Mouse (Mus musculus) right cerebral cortex, postnatal 36 days (tissue): ENCODE measurements around the gene Slc35b2.
A peak's percentile ranks its signal among the peaks of the same experiment; 100 is the strongest.

Experiments
- DNase-seq, 2 experiments: peaks; one replicate each; pipeline ENCODE4 v3.0.0; 2022; ENCODE audit warnings: low spot score in 2 of 2, mixed read lengths in 1 of 2

Slc35b2 gene

DNA sequence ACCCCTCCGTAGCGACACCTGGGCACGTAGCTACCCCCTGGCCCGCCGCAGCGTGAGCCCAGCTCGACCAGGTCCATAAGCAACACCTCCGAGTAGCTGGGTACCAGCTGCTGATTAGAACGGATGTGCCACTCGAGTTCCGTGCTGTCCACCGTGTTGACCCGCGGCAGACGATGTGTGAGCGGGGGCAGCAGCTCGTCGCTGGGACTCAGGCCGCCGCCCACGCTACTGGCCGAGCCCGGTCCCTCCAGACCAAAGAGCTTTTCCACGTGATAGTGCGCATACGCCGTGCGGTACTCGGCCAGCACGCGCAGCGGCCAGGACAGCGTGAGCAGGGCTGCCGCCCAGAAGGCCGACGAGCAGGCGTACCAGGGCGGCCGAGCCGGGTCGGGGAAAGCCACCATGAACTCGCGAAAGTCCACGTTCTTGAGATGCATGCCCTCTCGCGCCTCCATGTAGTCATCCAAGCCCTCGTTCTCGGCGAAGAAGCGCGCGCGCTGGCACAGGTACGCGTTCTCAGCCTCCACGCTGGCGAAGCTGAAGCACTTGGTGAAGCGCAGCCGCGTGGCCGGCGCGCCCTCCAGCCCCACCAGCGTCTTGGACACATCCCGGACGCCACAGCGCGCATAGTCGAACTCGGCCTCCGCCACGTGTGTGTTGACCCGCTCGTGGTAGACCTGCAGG is 18.3 kb upstream of the Slc35b2 start:
- DNase-seq = no peak

DNA sequence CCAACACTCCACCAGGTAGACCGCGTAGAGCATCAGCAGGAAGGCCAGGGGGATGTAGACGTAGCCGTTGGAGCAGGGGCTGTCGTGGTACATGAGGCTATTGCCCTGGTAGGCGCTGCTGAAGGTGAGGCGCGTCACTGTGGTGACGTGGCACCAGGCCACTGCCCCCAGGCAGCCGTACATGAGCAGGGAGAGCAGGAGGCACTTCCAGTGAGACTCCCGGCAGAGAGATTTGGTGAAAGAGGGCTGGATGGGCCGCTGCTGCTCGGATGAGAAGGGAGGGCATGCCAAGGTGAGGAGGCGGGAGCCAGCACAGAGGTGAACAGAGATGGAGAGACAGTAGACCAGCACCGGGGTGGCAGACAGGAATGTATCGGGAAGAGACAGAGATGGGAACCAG is 16.7 kb upstream of the Slc35b2 start:
- DNase-seq = no peak

DNA sequence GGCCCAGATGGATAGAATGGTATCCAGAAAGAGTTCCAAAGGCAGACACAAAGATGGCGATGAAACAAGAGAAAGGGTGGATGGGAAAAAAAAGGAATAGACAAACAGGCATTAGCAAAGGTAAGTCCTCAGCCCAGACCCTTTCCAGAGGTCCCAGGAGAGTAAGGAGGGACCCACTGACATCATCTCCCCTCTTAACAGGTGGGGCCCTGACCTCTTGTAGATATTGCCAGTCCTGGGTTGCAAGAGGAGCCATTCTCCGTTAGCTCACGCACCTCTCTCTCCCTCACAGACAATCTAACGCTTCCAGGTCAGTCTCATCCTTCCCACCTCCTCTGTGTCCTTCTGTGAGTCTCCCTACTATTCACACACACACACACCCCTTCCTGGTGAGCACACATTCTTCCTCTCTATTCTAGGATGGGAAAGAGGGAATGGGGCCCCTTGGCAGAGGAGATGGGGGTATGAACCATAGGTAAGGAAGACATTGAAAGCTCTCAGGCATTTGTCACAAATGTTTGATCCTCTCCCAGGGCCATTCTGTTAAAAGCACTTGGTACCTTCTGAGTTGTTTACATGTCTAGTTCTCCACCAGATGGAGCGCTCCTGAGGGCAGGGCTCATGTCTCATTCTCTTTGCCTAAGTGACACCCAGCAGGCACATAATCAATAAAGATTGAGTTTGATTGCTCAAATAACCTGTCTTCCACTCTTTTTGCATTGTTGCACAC is 16.0 kb upstream of the Slc35b2 start:
- DNase-seq = no peak

DNA sequence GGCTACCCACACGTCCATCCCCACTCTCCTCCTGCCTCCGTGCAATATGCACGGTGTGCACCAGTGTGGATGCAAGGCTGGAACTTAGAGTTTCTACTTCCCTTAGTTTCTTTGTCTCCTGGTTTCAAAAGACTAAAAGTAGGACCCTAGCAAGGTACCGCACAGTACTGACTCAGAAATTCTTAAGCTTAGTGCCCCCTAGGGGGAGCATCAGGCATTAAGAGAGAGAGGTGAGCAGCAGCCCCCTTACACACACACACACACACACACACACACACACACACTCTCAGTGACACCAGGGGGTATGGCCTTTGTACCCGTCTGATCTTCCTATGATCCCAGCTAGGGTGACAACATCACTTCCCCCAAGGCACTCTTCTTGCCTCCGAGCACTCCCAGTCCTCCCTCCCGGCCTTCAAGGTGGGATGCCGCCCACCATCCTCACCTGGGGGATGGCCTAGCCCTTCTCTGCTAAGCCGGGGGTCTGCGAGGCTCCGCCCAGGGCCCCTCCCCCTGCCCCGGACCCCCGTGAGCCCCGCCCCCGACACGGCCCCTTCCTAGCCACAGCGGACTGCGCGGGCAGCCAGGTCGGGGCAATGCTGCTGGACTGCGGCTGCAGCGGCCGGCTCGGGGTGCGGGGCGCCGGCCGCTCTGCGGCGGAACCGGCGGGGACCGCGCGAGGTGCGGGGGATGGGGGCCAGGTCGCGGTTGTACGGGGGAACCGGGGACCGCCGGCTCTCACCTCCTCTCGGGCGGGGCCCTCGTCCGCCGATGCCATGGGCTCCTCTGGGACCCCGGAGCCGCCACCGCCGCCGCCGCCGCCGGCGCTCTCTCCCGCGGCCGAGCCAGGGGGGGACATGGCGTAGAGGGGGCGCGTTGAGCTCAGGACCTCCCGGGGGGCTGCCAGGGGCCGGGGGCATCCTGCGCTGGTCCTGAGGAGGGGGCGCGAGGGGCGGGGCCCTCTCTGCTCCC is 14.8 kb upstream of the Slc35b2 start:
- no peak for DNase-seq

DNA sequence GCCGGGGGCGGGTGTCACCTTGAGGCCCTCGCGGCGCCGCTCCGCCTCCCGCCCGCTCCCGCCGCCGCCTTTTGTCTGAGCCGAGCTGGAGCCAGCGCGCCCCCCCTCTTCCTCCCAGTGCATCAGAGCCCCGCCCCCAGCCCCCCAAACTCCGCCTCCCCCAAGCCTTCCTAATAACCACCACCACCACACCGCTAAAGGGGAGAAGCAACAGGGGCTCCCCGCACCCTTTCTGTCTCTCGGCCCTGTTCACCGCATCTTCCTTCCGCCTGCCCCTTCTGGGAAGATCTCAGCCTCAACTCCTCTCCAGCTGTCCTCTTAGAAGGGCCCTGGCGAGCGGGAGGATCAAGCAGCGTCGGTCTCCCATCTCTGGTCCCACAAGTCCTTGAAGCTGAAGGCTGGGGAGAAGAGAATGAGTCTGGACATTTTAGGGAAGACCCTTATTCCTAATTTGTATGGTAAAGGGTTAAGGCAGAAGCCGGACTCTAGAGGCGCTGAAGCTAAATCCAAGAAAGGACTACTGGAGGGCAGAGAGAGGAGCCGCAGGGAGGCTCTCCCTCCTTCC is 14.0 kb upstream of the Slc35b2 start, which contains the start of gene Tmem151b:
Gene Tmem151b, minus strand, starts transcription at position 61 of the 565 bp plus-strand sequence.
- DNase-seq = no peak

DNA sequence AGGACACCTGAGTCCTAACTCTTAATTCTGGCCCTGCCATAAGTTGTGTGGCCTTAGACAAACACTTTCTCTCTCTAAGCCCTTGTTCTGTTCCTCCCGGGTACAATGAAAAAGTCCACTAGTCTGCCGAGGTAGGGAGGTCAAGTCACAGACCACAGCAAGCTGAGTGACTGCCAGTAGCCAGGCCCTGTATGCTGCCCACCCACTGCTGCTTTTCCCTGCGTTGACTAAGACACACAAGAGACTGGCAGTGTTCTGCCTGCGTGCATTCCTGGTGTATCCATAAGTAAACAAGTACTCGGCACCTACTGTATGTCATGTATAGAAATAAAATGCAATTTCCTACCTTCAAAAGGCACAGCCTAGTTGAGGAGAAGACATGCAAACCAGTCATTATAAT is 13.4 kb upstream of the Slc35b2 start:
- DNase-seq = no peak

DNA sequence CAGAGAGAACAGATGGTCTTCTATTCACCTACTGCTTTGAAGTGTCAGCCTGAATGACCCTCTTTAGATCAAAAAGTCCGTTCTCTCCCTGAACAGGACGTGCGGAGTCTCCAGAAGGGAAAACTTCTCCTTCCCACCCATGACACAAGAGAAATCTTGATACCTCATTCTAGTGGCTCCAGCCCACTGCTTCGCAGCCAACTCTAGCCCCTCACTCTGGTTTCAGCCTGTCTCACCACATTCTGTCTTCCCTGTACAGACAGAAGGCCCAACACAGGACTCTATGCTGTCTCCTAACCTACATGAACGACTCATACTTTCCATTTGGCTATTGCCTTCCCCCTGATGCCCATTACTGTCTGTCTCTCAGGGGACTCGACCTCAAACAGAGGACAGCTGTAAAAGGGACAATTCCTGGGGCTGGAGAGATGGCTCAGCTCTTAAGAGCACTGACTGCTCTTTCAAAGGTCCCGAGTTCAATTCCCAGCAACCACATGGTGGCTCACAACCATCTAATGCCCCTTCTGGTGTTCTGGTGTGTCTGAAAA is 12.4 kb upstream of the Slc35b2 start:
- no peak for DNase-seq

DNA sequence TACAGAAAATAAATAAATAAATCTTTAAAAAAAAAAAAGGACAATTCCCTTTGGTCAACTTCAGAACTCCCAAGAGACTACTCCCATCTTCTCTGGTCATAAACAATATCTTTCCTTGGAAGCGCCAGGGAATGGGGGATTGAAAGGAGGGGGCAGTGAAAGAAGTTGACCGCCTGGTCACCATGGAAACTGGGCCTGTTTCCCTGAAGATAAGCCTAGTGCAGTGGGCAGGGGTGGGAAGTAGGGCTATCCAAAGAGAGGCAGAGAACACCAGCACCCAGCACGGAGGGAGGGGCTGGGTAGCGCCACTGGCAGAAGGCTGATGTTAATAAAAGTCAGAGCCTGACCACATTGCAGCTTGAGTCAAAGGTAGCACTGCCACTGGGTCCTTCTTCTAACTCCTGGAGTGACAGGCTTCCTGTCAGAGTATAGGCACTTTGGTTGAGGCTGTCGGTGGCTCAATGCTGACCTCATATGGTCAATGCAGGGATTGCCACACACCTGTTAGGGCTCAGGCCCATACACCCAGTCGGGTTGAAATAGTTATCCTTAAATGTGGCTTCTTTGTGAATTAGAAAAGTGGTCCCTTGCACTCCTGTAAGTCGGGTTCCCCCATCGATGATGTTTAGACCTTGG is 11.7 kb upstream of the Slc35b2 start:
- DNase-seq = no peak

DNA sequence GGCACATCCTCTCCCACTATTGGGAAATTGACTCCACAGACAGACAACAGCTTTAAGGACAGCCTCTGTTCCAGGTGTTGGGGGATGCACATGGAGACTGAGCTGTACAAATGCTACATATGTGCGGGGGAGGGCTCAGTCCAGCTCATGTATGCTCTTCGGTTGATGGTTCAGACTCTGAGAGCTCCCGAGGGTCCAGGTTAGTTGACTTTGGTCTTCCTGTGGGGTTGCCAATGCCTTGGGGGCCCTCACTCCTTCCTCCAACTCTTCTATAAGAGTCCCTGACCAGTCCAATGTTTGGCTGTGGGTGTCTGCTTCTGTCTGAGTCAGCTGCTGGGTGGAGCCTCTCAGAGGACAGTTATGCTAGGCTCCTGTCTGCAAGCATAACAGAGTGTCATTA is 10.6 kb upstream of the Slc35b2 start:
- DNase-seq = no peak

DNA sequence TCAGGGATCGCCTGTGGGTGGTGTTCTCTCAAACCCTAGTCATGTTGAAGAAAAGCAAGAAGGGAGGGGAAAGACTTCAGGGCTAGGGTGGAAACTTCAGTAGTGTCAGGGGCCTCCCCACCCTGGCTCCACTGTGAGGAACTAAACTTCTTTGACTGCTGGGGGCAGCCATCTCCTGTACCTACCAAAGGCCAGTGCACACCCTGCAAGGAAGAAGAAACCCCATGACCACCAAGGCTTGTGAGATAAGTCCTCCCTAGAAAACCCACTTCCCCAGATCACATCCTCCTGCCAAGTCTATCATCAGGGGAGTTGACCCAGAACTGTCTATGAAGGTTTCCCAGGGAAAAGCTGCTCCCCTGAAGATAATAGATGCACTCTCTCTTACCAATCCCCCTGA is 9.3 kb upstream of the Slc35b2 start:
- no peak for DNase-seq

DNA sequence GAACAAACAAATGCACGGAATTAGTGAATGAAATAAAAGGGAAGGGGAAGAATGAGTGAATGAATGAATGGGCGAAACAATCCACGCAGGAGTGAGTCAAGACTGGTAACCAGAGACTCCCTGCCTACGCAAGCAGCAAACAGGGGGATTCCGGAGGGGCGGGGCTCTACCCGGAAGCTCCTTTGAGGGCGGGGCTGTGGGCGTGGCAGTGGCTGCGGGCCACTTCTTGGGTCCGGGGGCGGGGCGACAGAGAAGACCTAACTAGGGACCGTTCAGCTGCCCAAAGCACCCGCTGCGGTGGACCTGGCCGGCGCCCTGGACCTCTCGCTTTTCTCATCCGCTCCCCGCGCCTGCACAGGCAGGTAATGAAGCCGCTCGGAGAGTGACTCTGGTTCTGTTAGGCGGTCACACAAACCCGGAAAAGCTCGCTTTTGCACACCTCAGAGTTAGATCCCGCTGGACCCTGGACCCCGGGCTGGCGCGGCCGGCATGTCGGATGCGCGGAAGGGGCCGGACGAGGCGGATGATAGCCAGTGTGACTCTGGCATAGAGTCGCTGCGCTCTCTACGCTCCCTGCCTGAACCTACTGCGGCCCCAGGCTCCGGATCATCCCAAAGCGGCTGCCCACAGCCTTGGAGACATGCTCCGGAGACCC is 8.1 kb upstream of the Slc35b2 start, which contains the start of gene Nfkbie:
Gene Nfkbie, plus strand, starts transcription at position 252 of the 655 bp plus-strand sequence.
- peak; percentile 82 to 86 for DNase-seq

DNA sequence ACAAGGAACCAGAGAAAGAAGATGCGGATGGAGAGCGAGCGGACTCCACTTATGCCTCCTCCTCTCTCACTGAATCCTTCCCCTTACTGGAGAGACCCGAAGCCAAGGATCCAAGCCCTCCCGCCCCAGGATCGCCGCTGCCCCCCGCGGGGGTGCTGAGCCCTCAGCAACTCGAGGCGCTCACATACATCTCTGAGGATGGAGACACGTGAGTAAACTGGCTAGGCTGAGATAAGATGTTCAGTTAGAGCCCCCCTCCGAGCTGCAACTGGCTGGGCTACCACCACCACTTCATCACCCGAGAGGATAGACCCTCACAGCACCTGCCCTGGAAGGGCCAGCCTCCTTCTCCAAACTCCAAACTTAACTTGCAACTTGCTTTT is 7.6 kb upstream of the Slc35b2 start:
- DNase-seq = no peak

DNA sequence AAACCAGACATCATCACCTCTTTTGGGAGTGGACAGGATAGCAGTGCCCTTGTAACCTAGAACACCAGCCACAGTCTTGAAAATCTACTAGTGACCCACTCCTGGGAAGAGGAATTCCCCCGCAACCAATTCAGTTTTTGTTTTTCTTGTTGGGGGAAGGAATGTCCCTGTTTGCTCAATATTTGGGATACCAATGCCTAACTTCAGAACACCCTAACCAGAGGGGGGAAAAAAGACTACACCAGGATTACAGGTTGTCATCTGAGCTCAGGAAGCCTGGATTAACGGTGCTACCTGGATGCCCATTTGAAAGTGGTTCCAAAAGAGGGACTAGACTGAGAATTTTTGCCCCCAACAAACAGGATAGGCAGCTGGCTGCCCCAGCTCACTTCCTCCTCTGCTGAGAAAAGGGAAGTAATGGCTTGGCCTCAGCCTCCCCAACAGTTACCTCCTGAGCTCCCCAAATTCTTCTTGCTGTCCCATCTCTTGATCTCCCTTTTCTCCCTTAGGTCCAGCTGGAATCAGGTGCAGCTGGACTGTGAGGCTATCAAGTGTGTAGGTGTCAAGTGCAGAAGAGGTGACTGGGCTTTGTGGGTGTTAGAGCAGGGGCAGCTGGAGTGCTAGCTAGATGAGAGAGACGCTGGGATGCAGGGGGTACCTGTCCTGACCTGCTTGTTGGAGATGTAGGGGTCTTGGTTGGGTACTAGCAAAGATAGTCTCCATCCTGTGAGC is 7.0 kb upstream of the Slc35b2 start:
- no peak for DNase-seq

DNA sequence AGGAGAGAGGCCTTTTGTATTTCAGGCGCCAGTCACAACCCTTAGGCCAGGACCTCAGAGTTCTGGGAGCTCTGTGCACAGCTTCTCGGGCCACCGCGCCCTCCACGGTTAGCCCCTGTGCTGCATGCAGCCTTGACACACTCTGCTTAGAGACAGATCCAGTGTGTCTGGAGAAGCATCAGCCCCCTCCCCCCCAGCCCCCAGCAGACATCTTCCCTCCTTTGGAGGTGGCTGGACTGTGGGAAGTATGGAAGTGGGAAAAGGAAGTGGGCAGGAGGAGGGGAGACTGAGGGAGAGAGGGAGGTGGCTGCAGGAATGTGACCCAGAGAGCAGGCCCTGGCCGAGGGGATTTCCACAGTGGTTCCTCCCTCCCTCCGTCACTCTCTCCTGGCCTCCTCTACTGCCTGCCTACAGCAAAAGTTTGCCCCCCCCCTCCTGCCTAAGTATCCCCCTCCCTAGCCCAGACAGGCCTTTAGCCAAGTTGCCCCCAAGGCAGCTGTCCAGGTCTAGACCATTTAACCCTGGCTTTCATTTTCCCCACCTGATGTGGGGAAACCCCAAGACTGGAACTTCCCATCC is 6.3 kb upstream of the Slc35b2 start:
- DNase-seq = no peak

DNA sequence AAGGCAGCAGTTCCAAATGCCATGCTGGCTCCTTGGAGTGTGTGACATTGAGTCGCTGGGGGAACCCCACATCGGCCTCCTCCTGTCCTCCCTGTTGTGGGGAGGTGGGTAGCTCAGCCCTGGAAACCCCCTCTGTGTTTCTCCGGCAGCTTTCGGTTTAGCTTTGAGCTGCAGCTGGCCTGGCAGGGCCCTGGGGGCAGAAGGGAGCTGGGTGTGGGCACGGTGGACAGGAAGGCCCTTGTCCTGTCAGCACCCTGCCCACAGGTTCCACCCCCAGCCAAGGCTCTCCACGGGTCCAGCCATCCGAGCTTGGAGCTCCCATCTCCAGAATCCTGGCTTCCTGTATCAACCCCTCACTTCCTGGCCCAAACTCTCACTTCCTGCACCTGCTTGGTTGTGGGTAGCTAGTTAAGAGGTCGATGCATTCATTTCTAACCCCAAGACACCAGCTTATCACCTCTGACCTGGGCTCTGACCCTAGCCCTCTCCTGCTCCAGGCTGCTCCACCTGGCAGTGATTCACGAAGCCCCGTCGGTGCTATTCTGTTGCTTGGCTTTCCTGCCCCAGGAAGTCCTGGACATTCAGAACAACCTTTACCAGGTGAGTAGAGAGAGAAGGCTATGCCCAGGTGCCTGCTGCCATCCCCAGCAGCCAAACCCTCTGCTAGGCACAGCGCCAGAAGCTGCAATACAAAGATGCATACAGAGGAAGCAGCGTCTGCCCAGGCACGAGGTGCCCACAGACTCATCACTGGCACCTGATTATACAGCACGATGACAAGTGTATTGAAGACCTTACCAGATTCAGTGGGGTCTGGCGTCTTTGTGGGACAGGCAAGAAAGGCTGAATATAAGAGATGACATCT is 5.4 kb upstream of the Slc35b2 start:
- DNase-seq = no peak

DNA sequence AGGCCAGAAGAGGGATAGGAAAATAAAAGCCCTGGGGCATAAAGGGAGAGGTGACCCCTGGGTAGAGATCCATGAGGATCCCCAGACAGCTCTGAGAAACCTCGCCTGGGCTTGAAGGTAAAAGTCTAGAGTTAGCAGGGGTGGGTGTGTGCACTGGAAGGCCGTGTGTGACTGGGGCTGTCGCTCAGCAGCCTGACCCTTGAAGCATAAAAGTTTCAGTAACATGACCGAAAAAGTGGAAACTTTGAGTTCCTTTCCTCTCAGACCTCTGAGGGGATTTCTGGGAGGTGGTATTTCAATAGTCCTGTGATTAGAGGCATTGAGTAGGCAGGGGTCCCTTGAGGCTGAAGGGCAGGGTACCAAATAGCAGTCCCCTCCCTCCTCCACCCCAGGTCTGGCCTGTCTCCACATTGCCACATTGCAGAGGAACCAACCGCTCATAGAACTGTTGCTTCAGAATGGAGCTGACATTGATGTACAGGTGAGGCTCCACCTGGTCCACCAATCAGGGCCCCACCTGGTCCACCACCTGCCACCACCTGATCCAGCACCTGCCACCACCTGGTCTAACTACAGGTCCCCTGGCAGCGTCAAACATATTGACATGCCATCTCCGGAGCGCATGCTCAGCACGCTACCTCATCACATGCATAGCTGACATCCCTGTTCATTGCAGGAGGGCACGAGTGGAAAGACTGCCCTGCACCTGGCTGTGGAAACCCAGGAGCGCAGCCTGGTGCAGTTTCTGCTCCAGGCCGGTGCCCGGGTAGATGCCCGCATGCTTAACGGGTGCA is 3.7 kb upstream of the Slc35b2 start:
- DNase-seq = no peak

DNA sequence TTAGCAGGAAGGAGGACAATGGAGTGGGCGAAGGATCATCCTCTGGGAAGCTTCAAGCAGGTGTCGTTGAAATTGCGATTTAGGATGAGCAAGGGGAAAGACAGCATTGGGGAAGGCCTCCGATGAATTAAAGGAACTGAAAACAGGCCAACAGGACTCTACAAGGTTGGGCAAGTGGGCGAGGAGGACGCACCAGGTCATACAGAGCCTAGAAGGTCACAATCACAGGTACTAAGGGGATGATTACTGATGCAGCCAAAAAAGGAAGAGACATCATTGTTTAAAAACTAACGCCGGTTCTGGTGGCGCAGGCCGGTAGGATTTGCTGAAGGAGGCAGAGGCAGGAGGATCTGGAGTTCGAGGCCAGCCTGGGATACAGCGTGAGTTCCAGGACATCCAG is 458 bp upstream of the Slc35b2 start:
- DNase-seq = no peak
